Mouse (Mus musculus) embryonic facial prominence, embryonic 10.5 days (tissue): Measurements from ENCODE around the gene Ankzf1. TPM values are rescaled to one million over a fixed set of nuclear protein-coding genes. Genes with fewer than 3 reads are reported as not detected.

Source experiments
- DNase-seq: peaks from one replicate; pipeline ENCODE4 v3.0.0-alpha.2; 2017; ENCODE audit warnings: low spot score
- H3K27ac ChIP-seq: fragments of 300-500 bp; sonication (generic); replicated peaks from 2 replicates; pipeline ENCODE4 v1.5.1; 2016; ENCODE audit warnings: mild to moderate bottlenecking
- H3K27me3 ChIP-seq: fragments of 300-500 bp; sonication (generic); replicated peaks from 2 replicates; pipeline ENCODE4 v1.6.1; 2016; ENCODE audit warnings: low read depth, mild to moderate bottlenecking; ENCODE audit not compliant: poor library complexity, severe bottlenecking
- H3K36me3 ChIP-seq: fragments of 300-500 bp; sonication (generic); replicated peaks from 2 replicates; pipeline ENCODE4 v1.6.1; 2016; ENCODE audit warnings: mild to moderate bottlenecking, moderate library complexity
- H3K4me1 ChIP-seq: fragments of 300-500 bp; sonication (generic); 2 replicates; pipeline ENCODE4 v1.6.1; 2016
- H3K4me3 ChIP-seq: fragments of 300-500 bp; sonication (generic); 2 replicates; pipeline ENCODE4 v1.5.1; 2016; ENCODE audit warnings: mild to moderate bottlenecking, moderate library complexity
- H3K9me3 ChIP-seq: fragments of 300-500 bp; sonication (generic); 2 replicates; pipeline ENCODE4 v1.6.1; 2016; ENCODE audit warnings: mild to moderate bottlenecking
- WGBS: fragments of 180-500 bp; shearing (Covaris S2); methylation state at CpG from one replicate; pipeline ENCODE4 v1.1.7; 2016; 5-methylcytosine and 5-hydroxymethylcytosine counted together
- microRNA-seq: library from miRNA; unstranded; fragments of <30 nt; microRNA quantifications from one replicate; pipeline ENCODE4, GENCODE M21; 2017
- polyA plus RNA-seq: library from polyadenylated mRNA; unstranded; fragments of >200 nt; fragmentation: Nextera tagmentation; extraction: Ambion mirVana; gene quantifications from 2 replicates; pipeline ENCODE4 v1.2.1, GENCODE M21; 2016

Ankzf1 gene
- polyA plus RNA-seq, 1 experiment from 2014 or later: 22.9 TPM

DNA sequence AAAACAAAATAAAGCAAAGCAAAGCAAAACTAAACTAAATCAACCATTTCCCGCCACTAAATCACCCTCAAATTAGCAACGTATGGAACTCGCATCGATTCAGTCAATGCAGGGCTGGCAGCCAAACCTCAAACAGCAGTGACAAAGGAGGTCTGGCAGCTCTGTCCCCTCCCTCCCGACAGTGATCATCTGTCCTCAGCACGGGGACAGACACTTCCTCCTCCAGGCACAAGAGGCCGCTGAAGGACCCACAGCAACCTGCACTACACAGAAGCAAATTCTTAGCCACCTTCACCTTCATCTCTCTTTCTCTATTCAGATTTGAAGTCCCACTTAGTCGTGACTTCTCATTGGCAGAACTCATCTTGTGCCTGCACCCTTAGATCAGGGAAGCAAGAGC lies 42.7 kb downstream of the Ankzf1 start:
- no peak overlapping the region for H3K27ac ChIP-seq
- no peak overlapping the region for H3K4me3 ChIP-seq
- peak; percentile 63 for DNase-seq
- H3K4me1 ChIP-seq: peaks cover 20% of the 10 kb centered on the region
- no peaks in the 10 kb centered on the region for H3K9me3 ChIP-seq
- peaks cover 12% of the 10 kb centered on the region; the same call in 1 of the 2 replicates for H3K27me3 ChIP-seq
- 3% methylated on average over 8 of the region's 8 CpGs for WGBS
- H3K36me3 ChIP-seq: peaks cover 3% of the 10 kb centered on the region

DNA sequence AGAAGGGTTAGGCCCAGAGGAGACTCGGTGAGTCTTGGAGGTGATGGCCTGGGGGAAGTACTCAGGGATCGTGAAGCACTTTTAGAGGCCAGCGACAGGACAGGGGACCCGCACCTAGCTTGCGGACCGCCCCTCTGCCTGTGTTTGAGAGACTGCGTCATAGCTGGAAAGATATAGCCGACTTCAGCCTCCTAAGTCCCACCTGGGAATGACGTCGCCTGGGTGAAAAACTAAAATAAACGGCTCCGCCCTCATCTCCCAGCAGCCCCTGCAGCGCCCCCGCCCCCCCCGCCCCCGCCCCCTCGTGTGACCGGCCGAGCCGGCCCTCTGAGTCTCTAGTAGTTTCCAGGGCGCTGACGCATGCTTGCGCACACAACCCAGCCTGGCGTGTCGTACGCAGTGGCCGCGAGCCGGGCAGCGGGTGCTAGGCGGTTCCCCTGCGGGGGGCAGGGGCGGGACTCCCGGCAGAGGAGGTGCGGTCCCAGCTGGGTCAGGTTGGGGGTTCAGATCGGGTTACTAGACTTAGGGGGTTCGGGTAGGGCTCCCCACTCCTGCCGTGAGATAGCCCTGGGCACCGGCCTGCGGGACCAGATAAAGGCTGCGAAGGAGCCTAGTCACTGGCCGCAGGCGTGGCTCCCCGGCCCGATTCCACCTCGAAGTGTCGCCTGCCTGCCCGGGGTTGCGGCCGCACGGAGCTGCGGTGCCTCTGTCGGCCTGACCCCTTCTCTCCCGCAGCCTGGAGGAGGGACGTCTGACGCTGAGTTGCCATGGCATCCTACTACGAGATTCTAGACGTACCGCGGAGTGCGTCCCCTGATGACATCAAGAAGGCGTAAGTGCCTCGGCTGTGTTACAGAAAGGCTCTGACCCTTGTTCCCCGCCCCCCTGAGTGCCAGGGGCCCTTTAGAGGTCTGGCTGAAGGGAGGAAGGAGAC lies 44.4 kb downstream of the Ankzf1 start, which contains the start of gene Dnajb2:
TSS of gene Dnajb2 (plus strand) at position 290 of the 934 bp plus-strand sequence.
- under 1% methylated on average over 64 of the region's 64 CpGs for WGBS
- Histone ChIP-seq H3K36me3 (peaks cover 16% of the 10 kb centered on the region), H3K4me1 (peaks cover 20% of the 10 kb centered on the region), H3K4me3 (peak within 1 kb of the TSS; percentile 73), H3K9me3 (no peaks in the 10 kb centered on the region), H3K27me3 (peaks cover 12% of the 10 kb centered on the region; the same call in 1 of the 2 replicates), H3K27ac (peak within 1 kb of the TSS; percentile 87)
- DNase-seq: peak; percentile 90

DNA sequence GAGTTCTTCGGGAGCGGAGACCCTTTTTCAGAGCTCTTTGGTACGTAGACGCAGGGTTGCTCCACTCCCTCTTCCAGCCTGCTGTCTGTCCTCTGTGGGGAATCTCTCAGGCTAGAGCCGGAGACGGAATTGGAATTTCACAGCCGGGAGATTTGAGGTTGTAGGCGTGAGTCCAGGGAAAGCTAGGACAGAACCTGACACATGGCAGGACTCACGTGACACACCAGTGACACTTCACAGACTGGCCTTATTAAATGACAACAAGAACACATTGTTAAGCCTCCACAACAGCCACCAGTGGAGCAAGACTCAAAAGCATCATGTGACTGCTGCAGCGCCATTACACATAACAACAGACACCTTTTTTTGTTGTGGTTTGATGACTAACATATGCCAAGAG lies 47.6 kb downstream of the Ankzf1 start:
- Histone ChIP-seq H3K4me3 (no peak overlapping the region), H3K27me3 (peaks cover 7% of the 10 kb centered on the region; the same call in 1 of the 2 replicates), H3K36me3 (peaks cover 37% of the 10 kb centered on the region), H3K4me1 (peaks cover 20% of the 10 kb centered on the region), H3K27ac (no peak overlapping the region), H3K9me3 (no peaks in the 10 kb centered on the region)
- WGBS: 86% methylated on average over 10 of the region's 10 CpGs
- DNase-seq: no peak

DNA sequence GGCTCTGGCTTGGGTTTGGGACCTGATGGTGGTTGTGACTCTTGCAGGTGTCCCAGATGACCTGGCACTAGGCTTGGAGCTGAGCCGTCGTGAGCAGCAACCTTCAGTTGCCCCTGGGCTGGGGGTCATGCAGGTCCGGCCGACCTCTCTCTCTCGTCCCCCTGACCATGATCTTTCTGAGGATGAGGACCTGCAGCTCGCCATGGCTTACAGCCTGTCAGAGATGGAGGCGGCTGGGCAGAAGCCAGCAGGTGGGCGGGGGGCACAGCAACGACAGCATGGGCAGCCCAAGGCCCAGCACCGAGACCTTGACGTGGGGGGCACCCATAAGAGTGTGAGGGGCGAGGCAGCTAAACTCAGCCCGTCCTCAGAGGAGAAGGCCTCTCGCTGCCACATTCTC lies 51.5 kb downstream of the Ankzf1 start:
- H3K4me3 ChIP-seq: no peak overlapping the region
- no peak overlapping the region for H3K27ac ChIP-seq
- peaks cover 18% of the 10 kb centered on the region for H3K4me1 ChIP-seq
- DNase-seq: no peak
- no peaks in the 10 kb centered on the region for H3K9me3 ChIP-seq
- no peaks in the 10 kb centered on the region for H3K27me3 ChIP-seq
- 91% methylated on average over 14 of the region's 14 CpGs for WGBS
- H3K36me3 ChIP-seq: peaks cover 37% of the 10 kb centered on the region

GRCm38 (mm10) chr1:75244175-75244826 lies 52.4 kb downstream of the Ankzf1 start:
- no peak for DNase-seq
- Histone ChIP-seq H3K27me3 (no peaks in the 10 kb centered on the region), H3K9me3 (no peaks in the 10 kb centered on the region), H3K4me3 (no peak overlapping the region), H3K27ac (no peak overlapping the region), H3K4me1 (peaks cover 21% of the 10 kb centered on the region), H3K36me3 (peaks cover 37% of the 10 kb centered on the region)
- 86% methylated on average over 12 of the region's 12 CpGs for WGBS

DNA sequence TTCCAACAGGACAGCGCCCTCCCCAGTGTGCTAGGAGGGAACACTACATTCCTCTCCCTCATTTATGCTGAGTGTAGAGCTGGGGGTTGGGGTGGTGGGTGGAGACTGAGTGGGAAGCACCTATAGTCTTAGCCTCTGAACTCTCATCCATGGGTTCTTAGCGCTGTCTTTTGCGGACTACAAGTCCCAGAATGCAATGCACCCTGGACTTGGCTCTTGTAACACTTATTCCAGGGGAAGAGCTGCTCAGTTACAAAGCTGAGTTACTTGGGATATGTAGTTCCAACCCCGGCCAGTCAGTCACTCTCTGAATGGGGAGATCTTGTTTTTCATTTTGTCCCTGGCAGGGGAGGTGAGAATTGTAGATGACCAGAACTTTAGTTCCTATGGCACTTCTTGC lies 52.9 kb downstream of the Ankzf1 start:
- WGBS: 19% methylated on average over 4 of the region's 4 CpGs
- H3K27me3 ChIP-seq: no peaks in the 10 kb centered on the region
- H3K4me1 ChIP-seq: peaks cover 21% of the 10 kb centered on the region
- peaks cover 31% of the 10 kb centered on the region for H3K36me3 ChIP-seq
- no peak overlapping the region for H3K4me3 ChIP-seq
- peak; percentile 36 for DNase-seq
- no peaks in the 10 kb centered on the region for H3K9me3 ChIP-seq
- H3K27ac ChIP-seq: no peak overlapping the region

DNA sequence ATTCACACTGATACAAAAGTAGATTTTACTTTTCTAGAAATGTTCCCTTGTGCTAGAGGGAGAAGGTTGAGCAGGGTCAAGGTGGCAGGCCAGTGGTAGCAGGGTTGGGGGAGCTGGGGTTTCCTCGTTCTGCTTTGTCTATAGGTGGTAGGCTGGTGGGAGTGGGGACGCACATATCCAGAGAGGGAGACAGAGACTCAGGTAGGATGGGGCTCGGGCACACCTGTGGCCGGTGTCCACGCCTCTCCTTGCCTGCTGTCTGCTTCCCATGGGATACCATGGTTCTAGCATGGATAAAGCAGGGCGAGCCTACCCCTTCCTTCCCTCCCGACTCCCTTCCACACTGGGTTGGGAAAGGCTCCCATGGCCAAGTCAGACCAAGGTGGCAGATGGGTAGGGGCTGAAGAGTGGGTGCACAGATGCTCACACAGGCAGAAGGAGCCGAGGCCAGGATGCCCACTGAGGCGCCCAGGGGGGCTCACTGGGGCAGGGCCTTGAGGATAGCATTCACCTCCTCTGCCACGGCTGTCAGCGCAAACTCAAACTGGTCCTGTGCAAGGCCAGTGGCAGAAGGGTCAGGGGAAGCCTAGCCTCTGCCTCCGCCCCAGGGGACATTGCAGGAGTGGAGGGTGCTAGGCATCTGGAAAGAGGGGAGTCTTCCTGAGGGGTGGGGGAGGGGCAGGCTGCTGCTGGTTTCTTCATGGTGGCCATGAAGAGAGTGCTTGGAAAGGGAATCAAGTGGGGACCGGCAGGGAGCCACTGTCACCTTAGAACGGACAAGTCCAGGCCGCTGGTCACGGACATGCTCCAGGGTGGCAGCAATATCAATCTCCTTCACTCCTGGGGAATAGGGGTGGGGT lies 55.4 kb downstream of the Ankzf1 start:
- Histone ChIP-seq H3K4me3 (no peak overlapping the region), H3K36me3 (peaks cover 19% of the 10 kb centered on the region), H3K4me1 (peaks cover 35% of the 10 kb centered on the region), H3K27me3 (peaks cover 8% of the 10 kb centered on the region), H3K9me3 (no peaks in the 10 kb centered on the region), H3K27ac (peak overlapping the region; percentile 44; the same call in 1 of the 2 replicates)
- no peak for DNase-seq
- 79% methylated on average over 16 of the region's 16 CpGs for WGBS

GRCm38 (mm10) chr1:75248041-75248772 lies 56.3 kb downstream of the Ankzf1 start:
- DNase-seq: no peak
- Histone ChIP-seq H3K36me3 (peaks cover 14% of the 10 kb centered on the region), H3K27ac (no peak overlapping the region; the same call in 1 of the 2 replicates), H3K4me3 (no peak overlapping the region), H3K27me3 (peaks cover 17% of the 10 kb centered on the region), H3K4me1 (peaks cover 35% of the 10 kb centered on the region), H3K9me3 (no peaks in the 10 kb centered on the region)
- WGBS: 53% methylated on average over 9 of the region's 9 CpGs

Small RNAs within 50 kb of the gene (microRNA-seq; reads per million reads assigned to microRNA genes)
- not detected for gene Gm27943

Other genes starting within 250 kb of the Ankzf1 start
- 0.11 TPM in 1 of 2 replicates, not detected in the other for gene Ihh, start 240.5 kb upstream of the Ankzf1 start, polyA plus RNA-seq
- gene Nhej1, start 67.0 kb upstream of the Ankzf1 start, polyA plus RNA-seq: 11.1 and 13.8 TPM in 2 replicates
- gene Slc23a3, start 58.3 kb upstream of the Ankzf1 start, polyA plus RNA-seq: 0.06 and 0.08 TPM in 2 replicates
- 45.3 and 46.2 TPM in 2 replicates for gene Cnppd1, start 49.4 kb upstream of the Ankzf1 start, polyA plus RNA-seq
- 32.1 and 35.8 TPM in 2 replicates for gene Retreg2, start 49.4 kb upstream of the Ankzf1 start, polyA plus RNA-seq
- 32.6 and 33.6 TPM in 2 replicates for gene Zfand2b, start 23.5 kb upstream of the Ankzf1 start, polyA plus RNA-seq
- gene Abcb6, start 11.8 kb upstream of the Ankzf1 start, polyA plus RNA-seq: 32.3 and 34.8 TPM in 2 replicates
- 20.7 and 21.8 TPM in 2 replicates for gene Atg9a, start within 50 bp of the Ankzf1 start, polyA plus RNA-seq
- 13.3 and 14.5 TPM in 2 replicates for gene Glb1l, start 18.7 kb downstream of the Ankzf1 start, polyA plus RNA-seq
- gene Stk16, start 18.7 kb downstream of the Ankzf1 start, polyA plus RNA-seq: 139 and 145 TPM in 2 replicates
- gene Tuba4a, start 27.7 kb downstream of the Ankzf1 start, polyA plus RNA-seq: 14.6 and 16.3 TPM in 2 replicates
- not detected in 2 replicates for gene A630095N17Rik, start 40.0 kb downstream of the Ankzf1 start, polyA plus RNA-seq
- gene Dnajb2, start 44.3 kb downstream of the Ankzf1 start, polyA plus RNA-seq: 27.0 and 27.5 TPM in 2 replicates
- 1.7 and 2.1 TPM in 2 replicates for gene Ptprn, start 72.4 kb downstream of the Ankzf1 start, polyA plus RNA-seq
- 1.9 and 2.5 TPM in 2 replicates for gene Resp18, start 86.3 kb downstream of the Ankzf1 start, polyA plus RNA-seq
- 144 and 150 TPM in 2 replicates for gene Dnpep, start 125.8 kb downstream of the Ankzf1 start, polyA plus RNA-seq
- gene Des, start 168.2 kb downstream of the Ankzf1 start, polyA plus RNA-seq: 10.4 and 15.6 TPM in 2 replicates
- gene Speg, start 183.1 kb downstream of the Ankzf1 start, polyA plus RNA-seq: 30.2 and 30.6 TPM in 2 replicates
- gene Gmppa, start 243.8 kb downstream of the Ankzf1 start, polyA plus RNA-seq: 57.1 and 61.3 TPM in 2 replicates